Mouse (Mus musculus) G1E (cell line): ENCODE measurements around the gene Eif1. TPM values are rescaled to one million over a fixed set of nuclear protein-coding genes. Genes with fewer than 3 reads are reported as not detected.
"Not testable (repeated sequence)": the region's sequence is repeated elsewhere in the genome, so short reads cannot be mapped to it uniquely, and the experiment has no call there.

Experiments
- ATAC-seq: 2 replicates; pipeline ENCODE4 v1.8.0; 2016; ENCODE audit warnings: mild to moderate bottlenecking; ENCODE audit not compliant: insufficient number of reproducible peaks, poor library complexity, low FRiP score, severe bottlenecking; ENCODE audit errors: extremely low read depth
- DNase-seq: peaks from one replicate; pipeline ENCODE4 v3.0.0; 2012; ENCODE audit warnings: low spot score
- H3K27me3 ChIP-seq: 2 replicates; pipeline ENCODE4 v1.6.1; 2012; ENCODE audit warnings: mild to moderate bottlenecking, low read length, inconsistent platforms; ENCODE audit not compliant: insufficient read depth
- H3K36me3 ChIP-seq: replicated peaks from 2 replicates; pipeline ENCODE3; 2012; ENCODE audit warnings: mild to moderate bottlenecking, inconsistent platforms
- H3K4me1 ChIP-seq: 2 replicates; pipeline ENCODE4 v1.6.1; 2012; ENCODE audit warnings: low read depth, low read length, inconsistent platforms, mixed read lengths; ENCODE audit not compliant: insufficient read depth
- H3K4me3 ChIP-seq: 2 replicates; pipeline ENCODE4 v1.5.1; 2012; ENCODE audit warnings: low read depth, mild to moderate bottlenecking, inconsistent platforms, low read length, moderate library complexity, mixed read lengths
- H3K9me3 ChIP-seq: replicated peaks from 2 replicates; pipeline ENCODE4 v1.6.1; 2012; ENCODE audit warnings: inconsistent platforms
- CTCF ChIP-seq: IDR thresholded peaks from 2 replicates; pipeline ENCODE4 v1.5.1; 2012; ENCODE audit warnings: low read depth, low read length, inconsistent platforms, mixed read lengths
- GATA1 ChIP-seq: IDR thresholded peaks from 2 replicates; pipeline ENCODE4 v1.6.1; 2012; ENCODE audit warnings: borderline replicate concordance, low read length, inconsistent platforms, mixed read lengths
- GATA2 ChIP-seq: IDR thresholded peaks from 2 replicates; pipeline ENCODE4 v1.6.1; 2012; ENCODE audit warnings: low read depth, low read length, inconsistent platforms, borderline replicate concordance
- POLR2AphosphoS5 ChIP-seq: IDR thresholded peaks from 2 replicates; pipeline ENCODE4 v1.6.1; 2012; ENCODE audit warnings: low read depth, low read length, inconsistent platforms; ENCODE audit not compliant: insufficient replicate concordance
- TAL1 ChIP-seq: conservative IDR thresholded peaks from 2 replicates; pipeline ENCODE4 v1.6.1; 2012; ENCODE audit warnings: low read depth, low read length, inconsistent platforms, mixed read lengths
- polyA plus RNA-seq: library from polyadenylated mRNA; stranded (reverse); fragments of >175 nt; gene quantifications from 2 replicates; pipeline ENCODE4 v1.2.3, GENCODE M21; 2012
- total RNA-seq, 2 experiments: library from RNA; stranded (forward) in 1 of 2; stranded (reverse) in 1 of 2; fragments of 200-1000 nt in 1 of 2; fragments of >200 nt in 1 of 2; fragmentation: Nextera tagmentation in 1 of 2; gene quantifications; 2 replicates each; pipeline ENCODE4 v1.2.3; 2014 to 2017

The Eif1 gene
- total and polyA plus RNA-seq, 3 experiments, result 344 to 916 (median 548) TPM

DNA sequence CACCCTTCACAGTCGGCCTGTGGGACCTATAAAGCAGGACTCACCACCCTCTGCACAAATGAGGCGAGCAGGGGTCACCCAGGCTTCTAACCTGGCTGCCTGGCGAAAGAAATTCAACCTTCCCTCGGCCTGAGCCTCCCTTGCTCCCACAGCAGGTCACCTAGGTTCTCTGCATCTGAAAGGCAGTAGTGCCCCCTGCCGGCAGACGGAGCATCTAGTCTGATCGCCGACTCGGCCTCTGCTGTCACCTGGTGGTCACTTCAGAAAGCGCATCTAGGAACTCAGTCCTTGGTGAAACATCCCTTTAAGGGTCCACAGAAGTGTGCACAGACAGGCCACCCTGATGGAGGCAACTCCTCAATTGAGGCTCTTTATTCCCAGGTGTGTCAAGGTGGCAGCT, 24.4 kb upstream of the Eif1 start:
- no peak for TF ChIP-seq GATA1
- TF ChIP-seq CTCF, result peak; percentile 96
- peak; percentile 63; the same call in 1 of the 2 replicates for ATAC-seq
- no peak overlapping the region for H3K4me3 ChIP-seq
- peaks cover 20% of the 10 kb centered on the region for H3K27me3 ChIP-seq
- H3K4me1 ChIP-seq, result 0 out of 2 replicates have a peak, but pooled peaks cover 2% of the 10 kb centered on the region
- no peaks in the 10 kb centered on the region for H3K36me3 ChIP-seq
- H3K9me3 ChIP-seq, result no peaks in the 10 kb centered on the region
- peak; percentile 55 for DNase-seq

DNA sequence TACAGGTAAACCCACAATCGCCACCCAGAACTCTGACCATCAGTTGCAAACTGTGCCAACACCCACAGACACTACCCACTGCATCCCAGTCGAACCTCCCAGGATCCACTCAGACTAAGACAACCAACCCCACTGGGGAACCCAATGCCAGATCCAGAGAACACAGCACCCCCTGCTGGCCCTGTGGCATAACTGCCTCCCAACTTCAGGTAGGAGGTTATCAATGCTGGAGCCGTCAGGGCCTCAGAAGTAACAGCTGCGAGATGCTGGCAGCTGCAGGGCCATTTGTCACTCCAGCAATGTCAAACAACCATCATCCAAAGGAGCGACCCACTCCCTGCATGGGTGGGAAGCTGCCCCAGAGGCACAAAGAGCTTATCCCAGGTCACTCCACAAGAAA, 21.9 kb upstream of the Eif1 start:
- H3K4me1 ChIP-seq, result peaks cover 5% of the 10 kb centered on the region; the same call in 1 of the 2 replicates
- no peak for TF ChIP-seq POLR2AphosphoS5
- TF ChIP-seq CTCF, result peak; percentile 47
- TF ChIP-seq GATA1, result no peak
- no peak for ATAC-seq
- H3K36me3 ChIP-seq, result no peaks in the 10 kb centered on the region
- no peaks in the 10 kb centered on the region for H3K9me3 ChIP-seq
- no peak for DNase-seq
- no peak overlapping the region for H3K4me3 ChIP-seq
- peaks cover 12% of the 10 kb centered on the region for H3K27me3 ChIP-seq

DNA sequence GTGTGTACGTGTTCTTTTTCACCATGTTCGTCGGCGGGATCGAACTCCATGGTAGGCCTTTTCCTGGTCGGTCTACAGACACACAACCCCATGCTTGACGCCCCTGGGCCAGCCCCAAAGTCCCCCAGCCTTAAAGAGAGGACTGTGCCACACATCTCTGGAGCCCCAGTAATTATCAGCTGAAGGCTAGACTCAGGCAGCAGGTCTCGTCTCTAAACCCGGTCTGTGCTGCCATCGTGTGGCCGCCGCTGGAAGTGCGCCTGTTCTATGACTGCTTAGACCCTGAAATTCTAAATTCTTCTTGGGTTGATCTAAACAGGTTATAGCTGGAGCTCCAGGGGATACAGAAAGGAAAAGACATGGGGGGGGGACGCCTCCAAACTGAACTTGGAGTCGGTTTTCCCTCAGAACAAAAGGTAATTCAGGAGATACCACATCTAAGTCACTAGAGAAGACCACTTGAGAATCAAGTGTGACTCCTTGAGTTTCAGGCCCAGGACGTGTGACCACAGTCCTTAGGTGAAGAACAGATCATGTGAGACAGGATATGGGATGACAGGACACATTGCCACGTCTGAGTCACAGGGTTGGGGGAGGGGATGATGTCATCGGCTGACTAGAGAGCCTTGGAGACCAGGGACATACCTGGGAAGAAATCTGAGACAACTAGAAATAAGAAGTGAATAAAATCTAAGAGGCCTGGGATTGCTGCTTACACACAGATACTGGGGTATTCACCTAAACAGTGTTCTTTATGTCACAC, 21.2 kb upstream of the Eif1 start:
- Histone ChIP-seq H3K27me3 (peaks cover 10% of the 10 kb centered on the region), H3K4me1 (peaks cover 5% of the 10 kb centered on the region; the same call in 1 of the 2 replicates), H3K9me3 (no peaks in the 10 kb centered on the region), H3K4me3 (no peak overlapping the region), H3K36me3 (no peaks in the 10 kb centered on the region)
- peak; percentile 29 for DNase-seq
- no peak for ATAC-seq
- TF ChIP-seq TAL1 (no peak), GATA1 (no peak), CTCF (peak; percentile 74)

DNA sequence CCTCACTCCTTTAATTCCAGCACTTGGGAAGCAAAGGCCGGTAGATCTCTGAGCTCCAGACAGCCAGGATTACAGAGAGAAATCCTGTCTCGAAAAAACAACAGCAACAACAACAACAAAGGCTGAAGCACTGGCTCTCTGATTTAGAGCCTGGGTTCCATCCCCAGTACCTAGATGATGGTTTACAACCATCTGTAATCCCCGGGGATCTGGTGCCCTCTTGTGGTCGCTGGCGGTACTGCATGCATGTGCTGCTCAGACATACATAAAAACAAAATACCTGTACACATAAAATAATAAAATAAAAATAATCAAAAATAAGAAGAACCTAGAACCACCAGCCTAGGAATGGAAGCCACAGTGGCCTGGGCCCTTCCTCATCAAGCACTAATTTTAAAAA, 19.4 kb upstream of the Eif1 start:
- TF ChIP-seq GATA2, result no peak
- peak; percentile 96 for TF ChIP-seq CTCF

DNA sequence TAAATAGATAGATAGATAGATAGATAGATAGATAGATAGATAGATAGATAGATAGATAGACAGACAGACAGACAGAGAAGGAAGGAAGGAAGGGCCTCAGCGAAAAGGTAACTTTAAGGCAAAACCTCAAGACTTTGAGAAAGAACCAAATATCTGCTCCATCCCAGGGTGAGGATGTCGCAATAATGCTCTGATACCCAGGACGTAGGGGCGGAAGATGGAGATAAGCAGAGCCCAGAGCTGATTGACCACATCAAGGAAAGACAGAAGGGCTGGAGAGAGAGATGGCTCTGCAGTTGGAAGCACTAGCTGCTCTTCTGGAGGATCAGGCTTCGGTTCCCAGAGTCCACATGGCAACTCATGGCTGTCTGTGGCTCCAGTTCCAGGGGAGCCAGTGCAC, 18.4 kb upstream of the Eif1 start:
- no peak for DNase-seq
- Histone ChIP-seq H3K9me3 (no peaks in the 10 kb centered on the region), H3K27me3 (peaks cover 24% of the 10 kb centered on the region; the same call in 1 of the 2 replicates), H3K4me3 (no peak overlapping the region), H3K4me1 (peaks cover 2% of the 10 kb centered on the region; the same call in 1 of the 2 replicates), H3K36me3 (no peaks in the 10 kb centered on the region)
- no peak for ATAC-seq
- TF ChIP-seq GATA1, result no peak
- no peak for TF ChIP-seq CTCF
- no peak for TF ChIP-seq TAL1
- TF ChIP-seq POLR2AphosphoS5, result no peak
- TF ChIP-seq GATA2, result no peak

More for the DNA sequence above, 19.4 kb upstream of the Eif1 start:
- Histone ChIP-seq H3K36me3 (no peaks in the 10 kb centered on the region), H3K4me3 (no peak overlapping the region), H3K4me1 (peaks cover 2% of the 10 kb centered on the region; the same call in 1 of the 2 replicates), H3K27me3 (peaks cover 21% of the 10 kb centered on the region), H3K9me3 (no peaks in the 10 kb centered on the region)
- DNase-seq, result peak; percentile 26
- no peak for ATAC-seq

DNA sequence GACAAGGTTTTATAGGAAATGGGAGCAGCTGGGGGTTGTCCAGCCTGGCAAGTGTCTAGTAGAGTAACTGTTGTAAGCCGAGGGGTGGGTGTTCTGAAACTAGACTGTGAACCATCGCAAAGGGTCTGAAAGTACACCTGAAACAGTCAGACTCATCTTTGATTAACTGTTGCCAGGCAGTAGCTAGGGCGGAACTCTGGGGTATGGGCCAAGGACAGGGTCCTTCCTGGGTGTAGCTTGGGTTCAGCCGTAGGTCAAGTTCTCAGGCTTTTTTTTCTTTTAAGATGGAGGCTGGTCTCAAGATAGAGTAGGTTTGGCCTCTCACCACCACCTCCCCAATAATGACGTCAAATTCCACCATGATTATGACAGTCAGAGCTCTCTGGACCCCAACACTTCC, 11.8 kb upstream of the Eif1 start:
- ATAC-seq (no peak), DNase-seq (no peak)
- Histone ChIP-seq H3K4me3 (no peak overlapping the region), H3K36me3 (no peaks in the 10 kb centered on the region), H3K27me3 (peaks cover 44% of the 10 kb centered on the region), H3K4me1 (peaks cover 4% of the 10 kb centered on the region; the same call in 1 of the 2 replicates), H3K9me3 (no peaks in the 10 kb centered on the region)
- TF ChIP-seq TAL1, result no peak
- TF ChIP-seq CTCF, result no peak
- no peak for TF ChIP-seq GATA2
- no peak for TF ChIP-seq GATA1
- TF ChIP-seq POLR2AphosphoS5, result no peak

DNA sequence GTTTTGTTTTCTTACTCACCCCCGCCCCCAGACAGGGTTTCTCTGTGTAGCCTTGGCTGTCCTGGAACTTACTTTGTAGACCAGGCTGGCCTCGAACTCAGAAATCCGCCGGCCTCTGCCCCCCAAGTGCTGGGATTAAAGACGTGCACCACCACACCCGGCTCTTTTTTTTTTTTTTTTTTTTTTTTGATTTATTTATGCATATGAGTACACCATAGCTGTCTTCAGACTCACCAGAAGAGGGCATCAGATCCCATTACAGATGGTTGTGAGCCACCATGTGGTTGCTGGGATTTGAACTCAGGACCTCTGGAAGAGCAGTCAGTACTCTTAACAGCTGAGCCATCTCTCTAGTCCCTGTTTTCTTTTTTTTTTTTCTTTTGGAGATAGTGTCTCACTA, 11.0 kb upstream of the Eif1 start:
- DNase-seq, ATAC-seq, H3K4me3 ChIP-seq: not testable (repeated sequence)

More for the DNA sequence above, 11.0 kb upstream of the Eif1 start:
- peaks cover 46% of the 10 kb centered on the region for H3K27me3 ChIP-seq
- H3K9me3 ChIP-seq, H3K4me1 ChIP-seq, H3K36me3 ChIP-seq: not testable (repeated sequence)
